Mouse (Mus musculus) hindbrain, embryonic 10.5 days (tissue): ENCODE results near the gene Lrrc4c. TPM values are rescaled to one million over a fixed set of nuclear protein-coding genes. Genes with fewer than 3 reads are reported as not detected.

Source experiments
- DNase-seq: peaks from one replicate; pipeline ENCODE4 v3.0.0-alpha.2; 2017; ENCODE audit warnings: low spot score
- H3K27ac ChIP-seq: fragments of 300-500 bp; sonication (generic); 2 replicates; pipeline ENCODE4 v1.5.1; 2016; ENCODE audit warnings: mild to moderate bottlenecking, moderate library complexity
- H3K27me3 ChIP-seq: fragments of 300-500 bp; sonication (generic); 2 replicates; pipeline ENCODE4 v1.6.1; 2016; ENCODE audit warnings: mild to moderate bottlenecking; ENCODE audit not compliant: poor library complexity, insufficient read depth, severe bottlenecking
- H3K36me3 ChIP-seq: fragments of 300-500 bp; sonication (generic); 2 replicates; pipeline ENCODE4 v1.6.1; 2016; ENCODE audit warnings: mild to moderate bottlenecking, moderate library complexity
- H3K4me1 ChIP-seq: fragments of 300-500 bp; sonication (generic); replicated peaks from 2 replicates; pipeline ENCODE4 v1.6.1; 2016; ENCODE audit warnings: mild to moderate bottlenecking
- H3K4me3 ChIP-seq: fragments of 300-500 bp; sonication (generic); 2 replicates; pipeline ENCODE4 v1.5.1; 2016; ENCODE audit warnings: mild to moderate bottlenecking, moderate library complexity
- H3K9me3 ChIP-seq: fragments of 300-500 bp; sonication (generic); 2 replicates; pipeline ENCODE4 v1.6.1; 2016; ENCODE audit warnings: mild to moderate bottlenecking, moderate library complexity
- WGBS: fragments of 180-500 bp; shearing (Covaris S2); methylation state at CpG from one replicate; pipeline ENCODE4 v1.1.7; 2016; 5-methylcytosine and 5-hydroxymethylcytosine counted together
- polyA plus RNA-seq: library from polyadenylated mRNA; unstranded; fragments of >200 nt; fragmentation: Nextera tagmentation; extraction: Ambion mirVana; gene quantifications from 2 replicates; pipeline ENCODE4 v1.2.1, GENCODE M21; 2016

The Lrrc4c gene
- polyA plus RNA-seq, 1 experiment from 2014 or later = 3.1 TPM

GRCm38 (mm10) chr2:97484990-97485389 lies 1167.0 kb downstream of the Lrrc4c start:
- no peak overlapping the region for H3K4me3 ChIP-seq
- H3K27me3 ChIP-seq = no peaks in the 10 kb centered on the region
- WGBS = 77% methylated on average over 1 of the region's 1 CpGs
- H3K36me3 ChIP-seq = no peaks in the 10 kb centered on the region
- no peak overlapping the region for H3K27ac ChIP-seq
- no peaks in the 10 kb centered on the region for H3K4me1 ChIP-seq
- no peaks in the 10 kb centered on the region for H3K9me3 ChIP-seq
- no peak for DNase-seq

- no peak overlapping the region for H3K27ac ChIP-seq
- no peaks in the 10 kb centered on the region for H3K9me3 ChIP-seq
- DNase-seq = no peak
- H3K4me1 ChIP-seq = no peaks in the 10 kb centered on the region
- no peak overlapping the region for H3K4me3 ChIP-seq
- 77% methylated on average over 2 of the region's 2 CpGs for WGBS
- H3K36me3 ChIP-seq = no peaks in the 10 kb centered on the region
- H3K27me3 ChIP-seq = no peaks in the 10 kb centered on the region
Observed at GRCm38 (mm10) chr2:97485609-97486008, 1167.6 kb downstream of the Lrrc4c start.

DNA sequence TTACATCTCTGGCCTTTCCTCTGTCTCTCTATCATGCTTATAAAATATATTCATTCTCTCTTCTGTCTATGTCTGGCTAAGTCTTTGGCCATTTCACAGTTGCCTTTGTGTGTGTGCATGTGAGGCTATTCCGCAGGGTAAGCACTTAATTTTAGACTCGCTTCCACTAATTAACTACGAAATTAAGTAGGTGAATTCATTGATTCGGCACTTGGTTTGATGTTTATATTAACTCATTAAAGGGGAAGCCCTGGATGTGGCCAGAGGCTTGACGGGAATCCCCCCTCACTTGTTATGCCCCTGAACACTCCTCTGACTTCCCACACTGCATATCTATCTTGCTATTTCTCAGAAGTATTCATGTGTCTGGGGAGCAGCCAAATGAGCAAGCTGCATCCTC lies 1169.6 kb downstream of the Lrrc4c start:
- no peaks in the 10 kb centered on the region for H3K4me1 ChIP-seq
- H3K4me3 ChIP-seq = no peak overlapping the region
- H3K36me3 ChIP-seq = no peaks in the 10 kb centered on the region
- H3K27ac ChIP-seq = no peak overlapping the region
- WGBS = 75% methylated on average over 5 of the region's 5 CpGs
- no peaks in the 10 kb centered on the region for H3K27me3 ChIP-seq
- no peak for DNase-seq
- no peaks in the 10 kb centered on the region for H3K9me3 ChIP-seq

- Histone ChIP-seq H3K9me3 (no peaks in the 10 kb centered on the region), H3K27ac (no peak overlapping the region), H3K27me3 (no peaks in the 10 kb centered on the region), H3K4me3 (no peak overlapping the region), H3K4me1 (no peaks in the 10 kb centered on the region), H3K36me3 (no peaks in the 10 kb centered on the region)
- DNase-seq = no peak
Observed at GRCm38 (mm10) chr2:97497069-97497468, 1179.1 kb downstream of the Lrrc4c start.

DNA sequence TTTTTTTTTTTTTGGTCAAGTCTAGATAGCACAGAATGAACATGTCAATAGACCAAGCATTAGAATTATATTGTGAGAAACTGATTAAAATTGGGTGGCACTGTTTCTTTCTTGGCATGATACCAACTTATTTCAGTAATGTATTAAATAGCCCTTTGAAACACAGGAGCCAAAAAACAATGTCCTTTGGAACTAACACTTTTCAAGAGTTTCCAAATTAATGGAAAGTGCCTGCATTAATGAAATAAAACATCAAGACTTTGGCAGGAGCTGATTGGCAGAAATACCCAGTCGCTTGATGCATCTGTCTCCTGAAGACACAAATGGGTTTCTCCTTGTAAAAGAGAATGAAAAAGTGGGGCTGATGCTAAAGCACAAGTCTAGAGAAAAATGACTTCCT lies 1184.5 kb downstream of the Lrrc4c start:
- no peak overlapping the region for H3K4me3 ChIP-seq
- no peaks in the 10 kb centered on the region for H3K4me1 ChIP-seq
- no peaks in the 10 kb centered on the region for H3K36me3 ChIP-seq
- no peak overlapping the region for H3K27ac ChIP-seq
- DNase-seq = no peak
- WGBS = 88% methylated on average over 1 of the region's 1 CpGs
- H3K9me3 ChIP-seq = no peaks in the 10 kb centered on the region
- no peaks in the 10 kb centered on the region for H3K27me3 ChIP-seq

DNA sequence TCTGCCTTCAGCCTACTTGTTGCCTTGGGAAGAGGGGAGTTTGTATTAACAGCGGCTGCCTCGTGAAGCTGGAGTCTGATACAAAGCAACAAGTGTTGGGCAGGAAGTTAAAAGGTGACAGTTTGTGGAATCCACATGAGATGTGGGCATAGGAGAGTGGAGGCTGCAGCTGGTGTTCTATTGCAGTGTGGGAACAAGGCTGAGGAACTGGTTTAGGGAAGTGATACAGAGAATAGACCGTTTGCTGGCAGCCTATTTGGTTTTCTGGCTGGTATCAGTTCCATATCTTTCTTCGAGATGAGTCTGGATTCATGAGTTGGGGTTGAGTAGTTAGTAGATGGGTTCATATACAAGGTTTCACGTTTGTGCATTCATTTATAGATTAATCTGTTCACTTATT lies 1186.9 kb downstream of the Lrrc4c start:
- 78% methylated on average over 5 of the region's 5 CpGs for WGBS

DNA sequence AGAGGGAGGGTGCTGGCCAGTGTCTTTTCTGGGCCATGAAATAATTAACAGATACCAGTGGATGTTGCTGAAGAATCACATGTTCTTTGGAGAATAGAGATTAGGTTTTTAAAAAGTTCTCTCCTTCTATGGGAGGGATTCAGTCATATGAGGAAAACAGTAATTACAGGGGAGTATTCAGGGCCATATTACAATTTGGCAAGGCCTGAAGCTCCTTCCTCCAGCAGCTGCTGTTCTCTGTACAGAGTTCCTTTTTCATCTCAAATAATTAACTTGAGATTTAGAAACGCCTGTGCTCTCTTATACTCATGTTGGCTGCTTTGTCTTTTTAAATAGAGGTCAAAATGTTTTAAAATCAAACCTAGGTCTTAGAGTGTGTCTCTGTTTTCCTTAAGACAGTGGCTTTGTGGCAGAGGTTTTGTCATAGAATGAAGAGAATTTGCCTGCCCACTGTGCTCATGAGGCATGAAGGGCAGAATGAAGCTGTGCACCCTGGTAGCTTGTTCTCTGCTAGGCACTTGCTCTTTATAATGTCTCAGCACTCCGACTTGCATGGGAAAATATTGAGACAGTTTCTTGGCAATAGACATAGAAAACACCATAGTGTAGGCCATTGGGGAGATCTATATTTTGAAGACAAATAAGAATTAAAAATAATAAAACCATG lies 1206.4 kb downstream of the Lrrc4c start:
- Histone ChIP-seq H3K27me3 (no peaks in the 10 kb centered on the region), H3K4me3 (no peak overlapping the region), H3K36me3 (no peaks in the 10 kb centered on the region), H3K9me3 (no peaks in the 10 kb centered on the region), H3K4me1 (no peaks in the 10 kb centered on the region), H3K27ac (no peak overlapping the region)
- 37% methylated on average over 2 of the region's 2 CpGs for WGBS
- DNase-seq = no peak

More for the DNA sequence above, 1186.9 kb downstream of the Lrrc4c start:
- no peaks in the 10 kb centered on the region for H3K9me3 ChIP-seq
- no peak overlapping the region for H3K4me3 ChIP-seq
- H3K27ac ChIP-seq = no peak overlapping the region
- no peaks in the 10 kb centered on the region for H3K36me3 ChIP-seq
- no peak for DNase-seq
- no peaks in the 10 kb centered on the region for H3K4me1 ChIP-seq
- no peaks in the 10 kb centered on the region for H3K27me3 ChIP-seq

DNA sequence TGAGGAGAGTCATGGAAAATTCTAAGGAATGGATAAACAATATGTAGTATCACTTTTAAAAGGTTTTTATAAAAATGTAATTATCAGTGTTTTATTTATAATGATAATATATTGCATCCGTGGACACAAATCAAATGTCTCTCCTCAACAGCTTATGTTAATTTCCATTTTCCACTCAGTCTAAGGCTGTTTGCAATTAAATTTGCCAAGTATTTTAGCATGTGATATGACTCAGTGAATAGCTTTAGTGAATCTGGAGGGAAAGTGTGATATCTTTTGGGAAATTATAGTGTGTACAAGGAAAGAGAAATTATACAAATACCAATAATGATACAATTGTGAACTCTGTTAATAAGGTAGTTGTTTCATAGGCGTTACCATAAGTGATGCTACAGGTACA lies 1207.1 kb downstream of the Lrrc4c start:
- 93% methylated on average over 2 of the region's 2 CpGs for WGBS
- Histone ChIP-seq H3K4me1 (no peaks in the 10 kb centered on the region), H3K27me3 (no peaks in the 10 kb centered on the region), H3K27ac (no peak overlapping the region), H3K9me3 (no peaks in the 10 kb centered on the region), H3K36me3 (no peaks in the 10 kb centered on the region), H3K4me3 (no peak overlapping the region)
- no peak for DNase-seq

- no peak for DNase-seq
- 82% methylated on average over 4 of the region's 4 CpGs for WGBS
- H3K4me3 ChIP-seq = no peak overlapping the region
- no peaks in the 10 kb centered on the region for H3K27me3 ChIP-seq
- no peak overlapping the region for H3K27ac ChIP-seq
- no peaks in the 10 kb centered on the region for H3K4me1 ChIP-seq
- no peaks in the 10 kb centered on the region for H3K9me3 ChIP-seq
- H3K36me3 ChIP-seq = no peaks in the 10 kb centered on the region
Observed at GRCm38 (mm10) chr2:97530622-97531021, 1212.7 kb downstream of the Lrrc4c start.

DNA sequence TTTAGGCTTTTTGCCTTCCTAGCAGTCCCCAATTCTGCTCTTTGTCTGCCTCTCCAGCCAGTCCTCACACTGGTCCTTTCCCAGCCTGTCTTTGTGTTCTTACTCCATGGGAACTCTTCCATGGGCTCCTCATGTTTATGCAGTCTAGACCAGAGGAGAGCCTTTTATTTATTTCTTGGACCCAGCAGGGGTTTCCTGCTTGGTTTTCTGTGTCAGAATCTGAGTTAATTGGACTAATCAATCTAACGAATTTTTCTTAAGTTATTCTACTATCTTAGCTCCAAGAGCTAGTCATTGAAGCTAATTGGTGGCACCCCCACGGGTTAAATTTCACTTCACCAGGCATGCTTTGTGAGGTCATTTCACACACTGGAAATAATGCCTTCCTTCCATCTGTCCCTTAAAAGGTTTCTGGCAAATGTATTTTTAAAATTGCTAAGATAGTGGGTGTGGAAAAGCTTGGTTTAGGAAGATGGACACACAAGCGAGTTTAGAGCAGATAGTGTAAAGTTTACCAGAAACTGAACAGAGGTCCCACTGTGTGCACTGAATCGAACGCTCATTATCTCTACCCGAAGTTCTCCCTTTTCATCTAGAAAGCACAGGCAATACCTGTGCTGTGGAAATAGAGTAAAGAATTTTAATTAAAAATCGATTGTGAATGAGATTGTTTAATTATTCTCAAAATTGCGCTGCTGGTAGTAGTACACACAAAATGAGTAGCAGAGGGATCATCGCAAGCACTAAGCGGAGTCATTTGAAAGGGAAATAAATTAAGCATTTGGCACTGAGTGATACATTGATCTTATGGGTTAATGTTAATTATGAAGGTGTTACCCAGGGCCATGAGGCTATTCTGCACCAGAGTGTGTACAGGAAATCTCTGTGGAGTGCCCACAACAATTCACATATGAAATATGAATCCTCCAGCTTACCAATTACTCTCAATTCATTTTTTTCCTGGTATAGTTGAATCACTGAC lies 1226.0 kb downstream of the Lrrc4c start:
- Histone ChIP-seq H3K9me3 (no peaks in the 10 kb centered on the region), H3K36me3 (no peaks in the 10 kb centered on the region), H3K4me3 (no peak overlapping the region), H3K4me1 (peaks cover 7% of the 10 kb centered on the region; the same call in 1 of the 2 replicates), H3K27ac (peak overlapping the region; percentile 74), H3K27me3 (no peaks in the 10 kb centered on the region)
- 71% methylated on average over 10 of the region's 10 CpGs for WGBS
- DNase-seq = peak; percentile 7

GRCm38 (mm10) chr2:97544673-97545071 lies 1226.7 kb downstream of the Lrrc4c start:
- no peak for DNase-seq
- no peaks in the 10 kb centered on the region for H3K36me3 ChIP-seq
- no peak overlapping the region for H3K27ac ChIP-seq
- H3K9me3 ChIP-seq = no peaks in the 10 kb centered on the region
- no peaks in the 10 kb centered on the region for H3K27me3 ChIP-seq
- H3K4me1 ChIP-seq = peaks cover 7% of the 10 kb centered on the region; the same call in 1 of the 2 replicates
- no peak overlapping the region for H3K4me3 ChIP-seq

DNA sequence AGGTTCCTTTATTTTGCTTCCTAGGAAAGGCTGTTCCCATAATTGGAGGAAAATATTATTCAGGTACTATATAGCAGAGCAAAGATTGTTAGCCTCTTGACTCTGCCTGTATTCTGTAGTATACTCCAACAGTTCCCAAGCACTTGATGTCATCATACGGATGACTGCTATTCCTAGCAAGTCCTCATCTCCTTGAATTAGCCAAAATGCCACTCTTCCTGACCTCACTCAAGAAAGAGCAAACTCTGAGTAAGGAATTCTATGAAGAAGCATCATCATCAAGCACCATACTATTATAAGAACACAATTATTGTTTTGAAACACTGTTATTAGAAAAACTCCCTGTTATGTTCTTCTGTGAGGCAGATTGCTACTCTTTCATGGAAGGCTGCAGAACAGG lies 1228.0 kb downstream of the Lrrc4c start:
- H3K4me3 ChIP-seq = no peak overlapping the region
- peaks cover 7% of the 10 kb centered on the region; the same call in 1 of the 2 replicates for H3K4me1 ChIP-seq
- H3K36me3 ChIP-seq = no peaks in the 10 kb centered on the region
- H3K27ac ChIP-seq = no peak overlapping the region
- H3K9me3 ChIP-seq = no peaks in the 10 kb centered on the region
- no peak for DNase-seq
- 85% methylated on average over 1 of the region's 1 CpGs for WGBS
- no peaks in the 10 kb centered on the region for H3K27me3 ChIP-seq

DNA sequence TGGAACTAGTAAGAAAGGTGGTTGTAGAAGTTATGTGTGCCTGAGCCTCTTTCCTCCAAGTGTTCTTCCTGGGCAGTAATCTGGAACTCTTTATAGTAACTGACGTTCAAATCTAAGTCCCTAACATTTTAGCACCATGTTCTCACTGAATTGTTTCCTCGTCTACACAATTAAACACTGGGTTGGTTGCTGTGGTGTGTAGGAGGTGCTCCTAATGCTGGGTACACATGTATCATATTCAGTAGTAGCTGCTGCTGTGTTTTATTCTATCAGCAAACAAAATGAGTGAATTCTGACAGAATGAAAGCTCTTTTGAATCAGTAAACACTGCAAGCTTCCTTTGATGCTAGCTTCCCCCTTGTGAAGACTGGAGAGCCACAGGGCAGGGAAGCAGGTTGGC lies 1246.5 kb downstream of the Lrrc4c start:
- Histone ChIP-seq H3K36me3 (no peaks in the 10 kb centered on the region), H3K9me3 (no peaks in the 10 kb centered on the region), H3K27ac (no peak overlapping the region), H3K27me3 (no peaks in the 10 kb centered on the region), H3K4me1 (no peaks in the 10 kb centered on the region), H3K4me3 (no peak overlapping the region)
- WGBS = 62% methylated on average over 2 of the region's 2 CpGs
- DNase-seq = no peak
